In genomic region chr4:22482756-22483280, GRCm38 (mm10) we compare ENCODE assay signal across 15 mouse cellular contexts. TPM values are rescaled to one million over a fixed set of nuclear protein-coding genes. Genes with fewer than 3 reads are reported as not detected.
DNase-seq lines count a peak whose midpoint lies in the region; ATAC-seq and TF ChIP-seq lines count a peak whose summit lies in the region.
"Had no signal": no experiment of that assay in that cellular context is flagged by ENCODE, and none has a peak within 500 bp of the region (broad histone marks: within the 10 kb centered on the region; RNA-seq: fewer than 3 reads in every experiment).

No protein-coding gene starts in this region.

- H3K9me3 ChIP-seq in hindbrain, embryonic 13.5 days: no peaks in the 10 kb centered on the region

- no peaks in the 10 kb centered on the region for H3K36me3 ChIP-seq in heart, adult 2 months (ENCODE audit: control insufficient read depth, insufficient read depth, low read length)
- H3K36me3 ChIP-seq in hindbrain, embryonic 13.5 days: no peaks in the 10 kb centered on the region
- no peaks in the 10 kb centered on the region for H3K36me3 ChIP-seq in thymus, adult 2 months (ENCODE audit: control insufficient read depth, insufficient read depth, low read length)

- ATAC-seq in hindbrain, embryonic 13.5 days (ENCODE audit: low FRiP score): no peak

- peaks cover 15% of the 10 kb centered on the region for H3K27me3 ChIP-seq in heart, adult 2 months (ENCODE audit: control insufficient read depth, insufficient read depth, low read length)
- no peaks in the 10 kb centered on the region for H3K27me3 ChIP-seq in hindbrain, embryonic 13.5 days
- H3K27me3 ChIP-seq in thymus, adult 2 months (ENCODE audit: control insufficient read depth, insufficient read depth, low read length): peaks cover 13% of the 10 kb centered on the region; the same call in 1 of the 2 replicates

- intact Hi-C loops in heart, adult 2 months (cut with DNase I): no loop called here
- intact Hi-C loops in heart, postnatal 14 days (cut with DNase I): no loop called here
- intact Hi-C loops in heart, postnatal 36 days (cut with DNase I): loop anchor here (10.0 kb wide), 1 partner anchor 798 kb away; the partner anchor contains the start of gene Prdm13

- no peak overlapping the region for H3K27ac ChIP-seq in heart, adult 2 months
- peak overlapping the region; percentile 63 for H3K27ac ChIP-seq in hindbrain, embryonic 13.5 days
- H3K27ac ChIP-seq in thymus, adult 2 months (ENCODE audit: control insufficient read depth, insufficient read depth, low read length): no peak overlapping the region

- H3K79me2 ChIP-seq in heart, adult 2 months (replicated peaks; ENCODE audit: control insufficient read depth, insufficient read depth, low read length): no peaks in the 10 kb centered on the region

- H3K4me3 ChIP-seq in heart, adult 2 months: no peak overlapping the region
- peak overlapping the region; percentile 48 for H3K4me3 ChIP-seq in hindbrain, embryonic 13.5 days
- no peak overlapping the region for H3K4me3 ChIP-seq in thymus, adult 2 months (ENCODE audit: control insufficient read depth, insufficient read depth, low read length)

- DNase-seq in heart, adult 2 months: no peak
- DNase-seq in heart, postnatal 14 days: no peak
- DNase-seq in embryo, embryonic 9.5 days (ENCODE audit: extremely low spot score): peak; percentile 44
- DNase-seq in neural tube, embryonic 10.5 days (ENCODE audit: extremely low spot score, low spot score): peak; percentile 29
- no peak for DNase-seq in thymus, adult 2 months
- no peak for DNase-seq in adrenal gland, adult (ENCODE audit: inconsistent age in 2 of 2, low spot score in 1 of 2)
- no peak for DNase-seq in heart, postnatal 36 days
- DNase-seq: adrenal gland, adult 8-10 months; cerebellum, adult 8-10 months; lung, postnatal 14 days; thymus, postnatal 25 days had no signal

- 13% methylated on average over 7 of the region's 7 CpGs for WGBS in heart, adult 2 months
- WGBS in hindbrain, embryonic 13.5 days: 3% methylated on average over 7 of the region's 7 CpGs
- 16% methylated on average over 7 of the region's 7 CpGs for WGBS in thymus, adult 2 months

- no peak for TF ChIP-seq EP300 in heart, adult 2 months (IDR thresholded peaks at IDR 0.05; ENCODE audit: insufficient read depth, low read depth, low read length)

- no peaks in the 10 kb centered on the region for H3K4me1 ChIP-seq in heart, adult 2 months (ENCODE audit: control insufficient read depth, insufficient read depth, low read length)
- H3K4me1 ChIP-seq in hindbrain, embryonic 13.5 days (replicated peaks): peaks cover 35% of the 10 kb centered on the region
- H3K4me1 ChIP-seq in thymus, adult 2 months (replicated peaks; ENCODE audit: control insufficient read depth, insufficient read depth, low read length): no peaks in the 10 kb centered on the region

- no peak overlapping the region for H3K9ac ChIP-seq in heart, adult 2 months (ENCODE audit: low read depth, low read length)
- H3K9ac ChIP-seq in hindbrain, embryonic 13.5 days: peak overlapping the region; percentile 65

- no peak for TF ChIP-seq POLR2A in heart, adult 2 months (IDR thresholded peaks at IDR 0.05; ENCODE audit: insufficient read depth, low read depth, low read length)
- no peak for TF ChIP-seq POLR2A in thymus, adult 2 months (IDR thresholded peaks at IDR 0.05; ENCODE audit: control insufficient read depth, extremely low read depth, insufficient read depth, low read length, poor library complexity)

- TF ChIP-seq CTCF in heart, adult 2 months (IDR thresholded peaks at IDR 0.05): peak; percentile 12; the same call in 1 of the 2 replicates
- TF ChIP-seq CTCF in thymus, adult 2 months (IDR thresholded peaks at IDR 0.05; ENCODE audit: borderline replicate concordance, control insufficient read depth, extremely low read depth, insufficient read depth, low read length, poor library complexity): no peak

- peak overlapping the region; percentile 72 for H3K4me2 ChIP-seq in hindbrain, embryonic 13.5 days

RNA-seq across cellular contexts. Expression of gene Pou3f2, which starts 5.3 kb away (rescaled TPM):
- total RNA-seq in heart, adult 2 months (2021): not detected
- not detected in 2 replicates for polyA plus RNA-seq in heart, adult 2 months (2012; rRNA removed)
- not detected for total RNA-seq in heart, postnatal 14 days (2021)
- 34.5 and 42.6 TPM in 2 replicates for polyA plus RNA-seq in hindbrain, embryonic 13.5 days (2015; fragmentation: Nextera tagmentation; extraction: Ambion mirVana)
- 0.01 and 0.03 TPM in 2 replicates for polyA plus RNA-seq in thymus, adult 2 months (2012; rRNA removed)
- total RNA-seq in heart, postnatal 36 days (2021): not detected
- total RNA-seq: hematopoietic stem cell, adult 5-6 weeks; neutrophil, adult 5-6 weeks had no signal
- polyA plus RNA-seq: small intestine, adult 2 months had no signal

Comparison
In these comparisons a context has a peak if more than half of its experiments do, and no peak if none do; other contexts are left out.
1. DNase-seq: peak in embryo, embryonic 9.5 days (single experiment) and neural tube, embryonic 10.5 days (single experiment); none in heart, adult 2 months (0 of 2), heart, postnatal 14 days (0 of 2), thymus, adult 2 months (single experiment), adrenal gland, adult (0 of 2) and heart, postnatal 36 days (0 of 2).